In genomic region chr14:7888811-7889651, GRCm38 (mm10) we compare ENCODE assay signal across 8 mouse cellular contexts.
DNase-seq lines count a peak whose midpoint lies in the region; ATAC-seq lines count a peak whose summit lies in the region.

No protein-coding gene starts in this region.

- peaks cover 57% of the 10 kb centered on the region for H3K36me3 ChIP-seq in midbrain, embryonic 13.5 days

- H3K4me1 ChIP-seq in midbrain, embryonic 13.5 days (replicated peaks), result peaks cover 20% of the 10 kb centered on the region

- H3K27ac ChIP-seq in midbrain, embryonic 13.5 days, result peak overlapping the region; percentile 80

- no peaks in the 10 kb centered on the region for H3K27me3 ChIP-seq in midbrain, embryonic 13.5 days

- intact Hi-C loops in heart, postnatal 10 days (cut with DNase I), result loop anchor here (5.0 kb wide), 1 partner anchor 72 kb away; the partner anchor contains the start of gene Flnb

- no peak overlapping the region for H3K4me2 ChIP-seq in midbrain, embryonic 13.5 days (replicated peaks)

- no peaks in the 10 kb centered on the region for H3K9me3 ChIP-seq in midbrain, embryonic 13.5 days

- DNase-seq in adrenal gland, adult (ENCODE audit: inconsistent age in 2 of 2, low spot score in 1 of 2), result peak; percentile 69 to 75
- no peak for DNase-seq in adrenal gland, postnatal 4 days (ENCODE audit: low spot score in 2 of 2)
- DNase-seq in CD4-positive helper T cell, adult 2 months (ENCODE audit: low read depth, low spot score), result peak; percentile 20
- peak; percentile 45 to 56 for DNase-seq in cerebellum, postnatal 25 days
- peak; percentile 31 to 52 for DNase-seq in heart, postnatal 10 days
- peak; percentile 47 to 67 for DNase-seq in left cerebral cortex, adult 18-20 months (ENCODE audit: low spot score in 2 of 2)
- DNase-seq in thymus, postnatal 36 days, result peak; percentile 31 to 48

- peak; percentile 78 for ATAC-seq in midbrain, embryonic 13.5 days

- 52% methylated on average over 11 of the region's 11 CpGs for WGBS in midbrain, embryonic 13.5 days

- peak overlapping the region; percentile 17; the same call in 1 of the 2 replicates for H3K9ac ChIP-seq in midbrain, embryonic 13.5 days (replicated peaks)

- no peak overlapping the region for H3K4me3 ChIP-seq in midbrain, embryonic 13.5 days (replicated peaks)

Comparison
In these comparisons a context has a peak if more than half of its experiments do, and no peak if none do; other contexts are left out.
1. DNase-seq: peak in adrenal gland, adult (2 of 2), CD4-positive helper T cell, adult 2 months (single experiment), cerebellum, postnatal 25 days (2 of 2), heart, postnatal 10 days (2 of 2), left cerebral cortex, adult 18-20 months (2 of 2) and thymus, postnatal 36 days (2 of 2); none in adrenal gland, postnatal 4 days (0 of 2).